Mouse (Mus musculus): ENCODE data around the gene Gm15155. TPM values are rescaled to one million over a fixed set of nuclear protein-coding genes. Genes with fewer than 3 reads are reported as not detected.
A peak's percentile ranks its signal among the peaks of the same experiment; 100 is the strongest.
"Not testable (repeated sequence)": the region's sequence is repeated elsewhere in the genome, so short reads cannot be mapped to it uniquely, and the experiment has no call there.

Gene Gm15155
- total RNA-seq, 2 experiments from 2014 or later: not detected

DNA sequence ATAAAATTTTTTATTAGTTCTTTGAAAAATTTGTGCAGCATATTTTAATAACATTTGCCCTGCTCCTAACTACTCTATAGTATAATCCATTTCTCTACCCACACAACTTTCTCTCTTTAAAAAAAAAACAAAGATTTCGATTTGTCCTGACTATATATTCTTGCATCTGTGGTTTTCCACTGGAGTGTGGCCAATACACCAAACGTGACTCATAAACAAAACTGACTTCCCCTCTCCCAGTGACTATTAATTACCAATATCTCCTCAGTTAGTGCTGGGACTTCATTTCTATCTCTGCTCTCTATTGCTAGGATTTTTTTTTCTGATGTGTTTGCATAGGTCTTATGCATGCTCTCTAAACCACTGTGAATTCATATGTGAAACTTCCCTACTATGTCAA is 531.2 kb downstream of the Gm15155 start:
- DNase-seq: no peak

DNA sequence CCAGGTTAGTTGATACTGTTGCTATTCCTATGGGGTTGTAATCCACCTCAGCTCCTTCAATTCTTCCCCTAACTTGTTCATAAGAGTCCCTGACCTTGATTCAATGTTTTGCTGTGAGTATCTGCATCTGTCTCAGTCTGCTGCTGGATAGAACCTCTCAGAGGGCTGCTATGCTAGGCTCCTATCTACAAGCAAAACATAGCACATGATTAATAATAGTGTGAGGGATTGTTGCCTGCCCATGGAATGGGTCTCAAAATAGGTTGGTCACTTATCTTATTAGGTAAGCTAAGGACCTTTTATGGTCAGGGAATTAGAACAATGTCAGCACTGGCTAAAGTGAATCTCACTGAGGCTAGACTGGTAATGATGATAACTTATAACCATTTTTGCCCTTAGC is 547.0 kb downstream of the Gm15155 start:
- DNase-seq: peak in 1 of 2 experiments; percentile 0

GRCm38 (mm10) chrX:156303806-156304205 is 679.3 kb downstream of the Gm15155 start:
- DNase-seq: not testable (repeated sequence)

Other genes starting within 250 kb of the Gm15155 start
- gene Ptchd1, start 927 bp upstream of the Gm15155 start, total RNA-seq (2021): not detected